Mouse (Mus musculus): ENCODE measurements around the gene Nceh1.

Gene Nceh1

DNA sequence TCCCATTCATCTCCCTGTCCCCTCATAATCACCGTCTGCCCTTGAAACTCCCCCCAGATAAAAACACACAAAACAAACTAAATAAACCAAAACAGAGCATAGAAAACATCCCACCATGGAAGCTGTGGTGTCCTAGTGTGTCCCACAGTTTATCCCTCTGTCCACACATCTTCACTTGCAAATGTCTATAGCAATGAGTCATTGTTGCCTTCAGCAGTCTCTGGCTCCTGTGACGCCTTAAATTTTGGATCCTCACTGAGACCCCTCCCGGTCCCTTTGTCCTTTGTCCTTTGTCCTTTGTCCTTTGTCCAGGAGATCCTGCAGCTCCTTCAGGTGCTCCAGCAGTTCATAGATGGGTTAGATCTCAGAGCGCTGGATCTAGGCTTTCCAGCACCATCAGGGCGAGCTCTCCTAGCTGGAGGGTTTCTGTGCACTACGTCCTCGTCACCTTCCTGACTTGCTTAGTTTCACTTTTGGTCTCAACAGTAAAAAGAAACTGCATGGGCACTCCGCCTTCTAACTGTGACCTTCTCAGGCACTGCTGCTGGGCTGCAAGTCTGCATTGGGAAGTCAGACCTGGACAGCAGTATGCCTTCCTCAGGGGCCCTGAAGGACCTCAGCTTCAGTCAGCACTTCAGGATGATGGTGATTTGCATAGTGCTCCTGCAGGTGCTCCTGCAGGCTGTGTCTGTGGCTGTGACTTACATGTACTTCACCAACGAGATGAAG, 134.0 kb downstream of the Nceh1 start, which contains the start of gene Tnfsf10:
Tnfsf10 (plus strand) TSS at position 470 of the 729 bp plus-strand sequence.
- peak; percentile 67 to 89 for DNase-seq (ENCODE audit: inconsistent age in 2 of 2, low spot score in 1 of 2)

DNA sequence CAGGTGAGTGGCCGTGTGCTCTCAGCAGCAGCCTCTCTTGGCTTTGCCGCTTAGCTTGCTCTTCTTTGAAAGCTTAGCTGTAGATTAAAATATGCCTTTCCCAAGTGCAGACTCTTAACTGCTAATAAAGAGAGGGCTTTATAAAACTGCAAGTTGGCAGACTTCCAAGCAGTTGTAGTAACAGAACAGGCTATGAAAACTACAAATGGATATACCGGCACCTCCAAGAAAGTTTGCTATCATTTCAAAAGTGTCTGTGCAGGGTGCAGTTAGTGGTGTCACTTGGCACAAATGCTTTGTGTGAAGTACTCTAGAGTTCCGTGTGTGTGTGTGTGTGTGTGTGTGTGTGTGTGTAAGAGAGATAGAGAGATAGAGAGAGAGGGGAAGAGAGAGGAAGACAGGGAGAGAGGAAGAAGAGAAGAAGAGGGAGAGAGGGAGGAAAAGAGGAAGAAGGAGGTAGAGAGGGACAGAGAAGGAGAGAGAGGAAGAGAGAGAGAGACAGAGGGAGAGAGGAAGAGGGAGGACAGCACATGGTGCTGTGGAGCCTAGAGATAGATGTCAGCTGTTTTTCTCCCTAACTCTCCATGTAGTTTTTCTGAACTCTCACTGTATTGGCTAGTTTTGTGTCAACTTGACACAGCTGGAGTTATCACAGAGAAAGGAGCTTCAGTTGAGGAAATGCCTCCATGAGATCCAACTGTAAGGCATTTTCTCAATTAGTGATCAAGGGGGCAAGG, 134.7 kb downstream of the Nceh1 start:
- no peak for DNase-seq (ENCODE audit: inconsistent age in 2 of 2, low spot score in 1 of 2)

DNA sequence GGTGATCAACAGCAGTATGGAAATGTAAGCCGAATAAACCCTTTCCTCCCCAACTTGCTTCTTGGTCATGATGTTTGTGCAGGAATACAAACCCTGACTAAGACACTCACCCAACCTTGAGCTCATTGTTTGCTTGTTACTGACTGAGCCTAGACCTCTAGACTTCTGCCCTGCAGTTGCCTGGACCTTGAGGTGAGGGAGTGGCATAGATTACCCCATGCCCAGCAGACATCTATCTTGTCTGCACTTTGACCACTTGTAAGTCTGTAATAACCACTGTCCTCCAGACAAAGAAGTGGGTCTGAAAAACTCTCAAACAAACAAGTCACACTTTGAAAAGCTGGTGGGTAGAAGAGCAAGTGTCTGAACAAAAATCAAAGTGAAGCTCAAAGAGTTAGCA, 136.9 kb downstream of the Nceh1 start:
- no peak for DNase-seq (ENCODE audit: inconsistent age in 2 of 2, low spot score in 1 of 2)

DNA sequence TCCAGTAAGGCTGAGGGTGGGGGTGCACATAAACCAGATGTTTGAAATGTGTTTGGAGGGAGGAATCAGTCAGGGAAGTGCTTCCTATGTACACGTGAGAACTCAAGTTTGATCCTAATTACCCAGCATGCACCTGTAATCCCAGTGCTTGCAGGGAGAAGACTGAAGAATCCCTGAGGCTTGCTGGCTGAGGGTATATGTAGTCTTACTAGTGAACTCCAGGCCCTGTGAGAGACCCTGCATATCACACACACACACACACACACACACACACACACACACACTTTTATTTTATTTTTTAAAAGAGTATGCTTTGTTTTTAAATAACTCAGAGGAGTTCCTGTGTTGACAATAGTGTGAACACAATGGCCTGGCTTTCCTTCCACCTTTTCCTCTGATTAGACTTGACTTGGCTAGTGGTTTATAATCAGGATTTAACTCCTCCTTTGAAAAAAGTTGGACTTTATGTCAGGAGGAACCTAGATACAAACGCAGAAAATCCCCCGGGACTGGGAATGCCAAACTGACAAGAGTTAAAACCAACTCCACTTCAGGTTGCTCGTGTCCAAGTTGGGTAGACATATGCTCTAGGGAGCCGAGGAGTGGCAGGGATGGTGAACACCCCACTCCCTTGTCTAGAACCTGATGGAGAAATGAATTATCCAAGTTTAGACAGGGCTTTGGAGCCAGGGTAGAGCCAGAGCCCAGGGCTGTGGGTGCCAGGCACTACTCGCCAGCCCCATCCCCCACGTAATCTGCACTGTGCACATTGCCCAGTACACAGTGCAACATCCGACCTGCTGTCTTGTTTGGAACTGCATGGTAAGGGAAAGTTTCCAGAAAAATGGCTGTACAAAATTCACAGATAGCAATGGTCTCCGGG, 138.1 kb downstream of the Nceh1 start:
- peak in 1 of 2 experiments; percentile 42 for DNase-seq (ENCODE audit: inconsistent age in 2 of 2, low spot score in 1 of 2)

DNA sequence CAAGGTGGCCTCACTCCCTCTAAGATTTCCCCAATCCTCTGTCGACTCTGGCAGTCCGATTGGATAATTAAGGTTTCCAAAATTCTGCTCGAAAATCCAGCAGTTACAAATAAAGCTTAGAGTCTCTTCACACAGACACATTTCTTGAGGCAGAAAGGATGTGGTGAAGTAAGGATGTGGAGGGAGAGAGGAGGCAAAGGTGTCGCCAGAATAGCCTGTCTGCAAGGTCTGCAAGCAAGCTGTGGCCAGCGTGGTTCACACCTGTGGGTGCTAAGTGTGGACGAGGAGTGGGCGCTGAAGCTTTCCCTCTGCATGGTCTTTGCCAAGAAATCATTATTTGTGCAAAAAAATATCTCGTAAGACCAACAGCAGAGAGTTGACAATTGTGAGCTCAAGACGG, 139.8 kb downstream of the Nceh1 start:
- no peak for DNase-seq (ENCODE audit: inconsistent age in 2 of 2, low spot score in 1 of 2)

DNA sequence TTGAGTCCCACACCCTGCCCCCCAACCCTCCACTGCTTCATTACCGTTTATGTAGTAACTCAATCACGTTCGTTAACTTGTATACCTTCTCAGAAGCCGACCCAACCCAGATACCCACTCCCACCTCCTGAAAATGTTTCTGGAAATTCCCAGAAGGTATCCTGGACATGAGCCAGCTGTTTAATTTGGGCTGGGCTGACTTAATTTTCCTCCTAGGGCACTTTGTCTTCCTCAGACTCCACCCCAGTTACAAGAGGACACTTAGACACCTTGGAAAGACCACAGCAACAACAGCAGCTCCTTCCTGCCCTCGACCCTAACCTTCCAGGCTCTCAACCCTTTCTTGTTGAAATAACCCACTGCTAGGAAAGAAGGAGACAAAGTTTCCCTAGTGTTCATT, 140.8 kb downstream of the Nceh1 start:
- no peak for DNase-seq (ENCODE audit: inconsistent age in 2 of 2, low spot score in 1 of 2)

DNA sequence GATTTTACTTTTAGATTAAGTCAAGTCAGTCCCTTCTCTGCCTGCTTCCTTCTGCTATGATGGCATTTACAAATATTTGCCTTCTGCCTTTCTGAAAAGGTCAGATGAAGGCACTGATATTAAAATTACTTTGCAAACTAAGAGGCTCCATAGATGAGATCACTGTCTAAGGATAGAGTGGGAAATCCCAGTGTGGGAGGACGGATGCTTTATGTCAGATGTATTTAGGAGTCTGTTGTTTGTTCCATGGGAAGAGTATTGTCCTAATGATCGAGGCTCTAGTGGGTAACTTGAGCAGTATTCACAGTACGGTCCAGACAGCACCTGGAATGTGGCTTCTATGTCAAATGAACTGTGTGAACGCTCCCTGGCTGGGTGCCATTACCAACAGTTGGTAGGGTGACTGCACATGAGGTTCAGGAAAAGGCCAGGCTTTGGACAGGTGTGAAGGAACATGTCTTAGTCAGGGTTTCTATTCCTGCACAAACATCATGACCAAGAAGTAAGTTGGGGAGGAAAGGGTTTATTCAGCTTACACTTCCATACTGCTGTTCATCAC, 143.9 kb downstream of the Nceh1 start:
- no peak for DNase-seq (ENCODE audit: inconsistent age in 2 of 2, low spot score in 1 of 2)

DNA sequence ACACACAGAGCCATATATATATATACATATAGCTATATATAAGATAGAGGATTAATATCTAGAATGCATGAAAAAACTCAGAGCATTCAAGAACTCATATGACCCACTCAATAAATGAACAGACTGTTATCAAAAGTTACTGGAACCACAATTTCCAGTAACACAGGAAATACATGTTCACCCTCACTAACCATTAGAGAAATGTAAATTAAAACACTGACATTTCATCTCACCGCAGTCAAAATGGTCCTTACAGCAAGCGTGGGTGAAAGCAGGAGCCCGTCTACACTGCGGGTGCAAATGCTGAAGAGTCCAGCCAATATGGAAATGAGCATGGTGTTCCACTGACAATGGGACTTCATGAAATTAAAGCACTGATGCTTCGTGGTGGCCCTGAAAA, 147.9 kb downstream of the Nceh1 start:
- DNase-seq (ENCODE audit: inconsistent age in 2 of 2, low spot score in 1 of 2) = no peak
